Mouse (Mus musculus) left cerebral cortex, adult 2 months (tissue): ENCODE measurements around the gene Serac1. TPM values are rescaled to one million over a fixed set of nuclear protein-coding genes. Genes with fewer than 3 reads are reported as not detected.

Experiments used
- DNase-seq, 2 experiments: peaks; one replicate each; pipeline ENCODE4 v3.0.0; 2021 to 2022; ENCODE audit warnings: low spot score in 2 of 2, mixed read lengths in 1 of 2; ENCODE audit errors: extremely low spot score in 1 of 2
- H3K27ac ChIP-seq: fragments of 200-600 bp; 2 replicates; pipeline ENCODE4 v1.8.1; 2022
- H3K4me3 ChIP-seq: fragments of 200-600 bp; 2 replicates; pipeline ENCODE4 v1.8.1; 2022
- CTCF ChIP-seq: fragments of 200-600 bp; IDR thresholded peaks from 2 replicates; pipeline ENCODE4 v1.8.1; 2022; ENCODE audit warnings: antibody characterized with exemption, mild to moderate bottlenecking, moderate library complexity
- intact Hi-C: fragments of 180-260 bp; cut with DNase I; formaldehyde crosslinking; loops from one replicate; pipeline ENCODE4 v1.15.1; 2025
- total RNA-seq, 2 experiments: library from RNA; stranded (reverse); gene quantifications; 2 replicates each; pipeline ENCODE4 v1.2.3; 2021

The Serac1 gene
- total RNA-seq, 2 experiments from 2014 or later: 17.5 to 17.7 TPM

- intact Hi-C loops: loop anchor here (5.0 kb wide), 3 partner anchors 65 to 100 kb away; no protein-coding TSS in a partner anchor
- Histone ChIP-seq H3K4me3 (peak overlapping the region; percentile 88), H3K27ac (peak overlapping the region; percentile 87)
- no peak for TF ChIP-seq CTCF
- DNase-seq: peak; percentile 48 to 53
Measured at GRCm38 (mm10) chr17:6107015-6107601, 27.6 kb upstream of the Serac1 start.

GRCm38 (mm10) chr17:6106361-6107014 lies 26.9 kb upstream of the Serac1 start, which contains the start of gene Tulp4:
Gene Tulp4, plus strand, starts transcription at chr17:6106437.
- Histone ChIP-seq H3K4me3 (peak within 1 kb of the TSS; percentile 88), H3K27ac (peak within 1 kb of the TSS; percentile 95)
- intact Hi-C loops: loop anchor here (5.0 kb wide), 3 partner anchors 66 to 101 kb away; no protein-coding TSS in a partner anchor
- DNase-seq: peak; percentile 75 to 84
- TF ChIP-seq CTCF: no peak

GRCm38 (mm10) chr17:6103566-6103965 lies 24.0 kb upstream of the Serac1 start:
- Histone ChIP-seq H3K4me3 (no peak overlapping the region), H3K27ac (no peak overlapping the region)
- intact Hi-C loops: no loop called here
- no peak for TF ChIP-seq CTCF
- no peak for DNase-seq

- DNase-seq: no peak
- Histone ChIP-seq H3K27ac (no peak overlapping the region), H3K4me3 (no peak overlapping the region)
- TF ChIP-seq CTCF: no peak
- intact Hi-C loops: no loop called here
Measured at GRCm38 (mm10) chr17:6102287-6102686, 22.7 kb upstream of the Serac1 start.

- peak; percentile 39 to 59 for DNase-seq
- intact Hi-C loops: no loop called here
- no peak overlapping the region for H3K4me3 ChIP-seq
- H3K27ac ChIP-seq: no peak overlapping the region
- TF ChIP-seq CTCF: peak; percentile 95
Measured at GRCm38 (mm10) chr17:6097884-6098283, 18.3 kb upstream of the Serac1 start.

- no peak overlapping the region for H3K4me3 ChIP-seq
- no peak for DNase-seq
- intact Hi-C loops: no loop called here
- TF ChIP-seq CTCF: peak; percentile 53
- H3K27ac ChIP-seq: no peak overlapping the region
Measured at GRCm38 (mm10) chr17:6095579-6095978, 16.0 kb upstream of the Serac1 start.

GRCm38 (mm10) chr17:6091604-6092003 lies 12.1 kb upstream of the Serac1 start:
- no peak for DNase-seq
- TF ChIP-seq CTCF: no peak
- Histone ChIP-seq H3K4me3 (no peak overlapping the region), H3K27ac (no peak overlapping the region)
- intact Hi-C loops: no loop called here

GRCm38 (mm10) chr17:6083323-6083890 lies 3.9 kb upstream of the Serac1 start:
- Histone ChIP-seq H3K4me3 (no peak overlapping the region), H3K27ac (0 out of 2 replicates have a peak overlapping the region, but pooled peaks have one; percentile 4)
- TF ChIP-seq CTCF: no peak
- intact Hi-C loops: no loop called here
- DNase-seq: no peak

- Histone ChIP-seq H3K4me3 (no peak overlapping the region), H3K27ac (no peak overlapping the region)
- no peak for DNase-seq
- TF ChIP-seq CTCF: no peak
- intact Hi-C loops: no loop called here
Measured at GRCm38 (mm10) chr17:6073405-6073804, 6.1 kb downstream of the Serac1 start.

- DNase-seq: no peak
- Histone ChIP-seq H3K4me3 (no peak overlapping the region), H3K27ac (no peak overlapping the region)
- intact Hi-C loops: no loop called here
- TF ChIP-seq CTCF: no peak
Measured at GRCm38 (mm10) chr17:6069866-6070265, 9.7 kb downstream of the Serac1 start.

- no peak for TF ChIP-seq CTCF
- Histone ChIP-seq H3K4me3 (no peak overlapping the region), H3K27ac (no peak overlapping the region)
- intact Hi-C loops: no loop called here
- no peak for DNase-seq
Measured at GRCm38 (mm10) chr17:6067613-6068012, 11.9 kb downstream of the Serac1 start.

- DNase-seq: no peak
- no peak overlapping the region for H3K4me3 ChIP-seq
- no peak overlapping the region for H3K27ac ChIP-seq
- TF ChIP-seq CTCF: no peak
- intact Hi-C loops: no loop called here
Measured at GRCm38 (mm10) chr17:6066021-6066420, 13.5 kb downstream of the Serac1 start.

GRCm38 (mm10) chr17:6063532-6063931 lies 16.0 kb downstream of the Serac1 start:
- no peak for TF ChIP-seq CTCF
- H3K27ac ChIP-seq: no peak overlapping the region
- intact Hi-C loops: no loop called here
- DNase-seq: no peak
- H3K4me3 ChIP-seq: no peak overlapping the region
